Mouse (Mus musculus): ENCODE results near the gene Tpst2.

- TF ChIP-seq CTCF (IDR thresholded peaks at IDR 0.05; ENCODE audit: borderline replicate concordance, insufficient read depth, low read length) (no peak), POLR2A (IDR thresholded peaks at IDR 0.05; ENCODE audit: low read depth, low read length) (no peak)
Measured at GRCm38 (mm10) chr5:112329805-112330564, 53.5 kb downstream of the Tpst2 start.

All from embryonic fibroblast, embryonic 13.5 days (primary cell).